Mouse (Mus musculus) skeletal muscle tissue, postnatal 0 days (tissue): ENCODE data around the gene Pdgfa. TPM values are rescaled to one million over a fixed set of nuclear protein-coding genes. Genes with fewer than 3 reads are reported as not detected.

Experiments used
- polyA plus RNA-seq: library from polyadenylated mRNA; unstranded; fragments of >200 nt; fragmentation: Nextera tagmentation; extraction: Ambion mirVana; gene quantifications from 2 replicates; pipeline ENCODE4 v1.2.1, GENCODE M21; 2015

Pdgfa gene
- polyA plus RNA-seq = 39.7 and 42.0 TPM in 2 replicates

GRCm38 (mm10) chr5:138997171-138997788, at the start of gene Pdgfa:
TSS of gene Pdgfa (minus strand) at chr5:138997370.

Other genes starting within 250 kb of the Pdgfa start
- 6.5 and 8.6 TPM in 2 replicates for gene Fam20c, start 242.9 kb downstream of the Pdgfa start, polyA plus RNA-seq
- not detected in 2 replicates for gene Gm5294, start 177.3 kb downstream of the Pdgfa start, polyA plus RNA-seq
- 4.1 and 4.3 TPM in 2 replicates for gene Prkar1b, start 152.6 kb upstream of the Pdgfa start, polyA plus RNA-seq
- 2.9 and 3.5 TPM in 2 replicates for gene Dnaaf5, start 152.9 kb upstream of the Pdgfa start, polyA plus RNA-seq
- 28.4 and 29.5 TPM in 2 replicates for gene Sun1, start 203.3 kb upstream of the Pdgfa start, polyA plus RNA-seq